Mouse (Mus musculus) left cerebral cortex, postnatal 14 days (tissue): Measurements from ENCODE around the gene Dnajc5g. TPM values are rescaled to one million over a fixed set of nuclear protein-coding genes. Genes with fewer than 3 reads are reported as not detected.

Experiments used
- DNase-seq, 2 experiments: peaks; one replicate each; pipeline ENCODE4 v3.0.0; 2021 to 2022; ENCODE audit warnings: low spot score in 2 of 2, mixed read lengths in 1 of 2
- intact Hi-C: fragments of 180-260 bp; cut with DNase I; formaldehyde crosslinking; loops from one replicate; pipeline ENCODE4 v1.15.1; 2025
- total RNA-seq, 2 experiments: library from RNA; stranded (reverse); gene quantifications; 2 replicates each; pipeline ENCODE4 v1.2.3; 2021

Dnajc5g gene
- total RNA-seq, 2 experiments from 2014 or later: not detected

DNA sequence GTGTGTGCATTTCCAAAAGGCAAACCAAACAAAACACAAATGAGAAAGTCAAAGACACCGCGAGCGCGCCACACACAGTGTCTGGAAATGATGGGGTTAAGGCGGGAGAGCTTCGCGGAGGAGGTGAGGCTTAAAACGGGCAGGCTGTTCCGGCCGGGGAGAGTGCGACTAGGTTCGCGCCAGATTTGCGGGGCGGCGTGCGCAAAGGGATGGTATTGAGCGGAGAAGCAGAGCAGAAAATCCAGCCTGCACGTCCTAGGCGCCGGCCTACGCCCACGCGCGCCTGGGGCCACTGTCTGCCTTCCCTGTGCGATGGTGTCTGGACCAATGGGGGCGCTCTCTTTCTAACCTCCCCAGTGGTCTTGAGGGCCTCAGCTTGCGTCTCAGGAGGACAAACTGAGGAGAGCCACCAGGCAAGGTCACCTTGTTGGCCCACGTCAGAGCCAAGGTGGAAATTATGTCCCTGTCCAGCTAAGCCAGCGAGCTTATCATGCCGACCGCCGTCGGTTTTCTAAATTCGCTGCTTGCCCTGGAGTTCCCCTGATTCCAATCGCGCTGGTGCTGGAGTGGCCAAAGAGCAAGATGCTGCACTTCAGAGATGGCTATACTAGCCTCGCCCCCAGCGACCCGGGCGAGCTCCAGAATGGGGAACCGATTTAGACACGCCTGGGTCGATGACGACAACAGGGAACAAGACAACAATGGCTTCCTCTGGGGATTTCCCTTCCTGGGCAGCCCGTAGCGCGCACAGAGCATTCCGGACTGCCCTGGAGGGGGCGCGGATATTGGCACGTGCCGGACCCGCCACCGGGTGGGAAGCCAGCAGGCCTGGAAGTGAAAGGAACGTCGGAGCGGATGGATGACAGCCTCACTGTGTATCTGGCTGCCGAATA, 11.0 kb upstream of the Dnajc5g start:
- intact Hi-C loops: loop anchor here (5.0 kb wide), 1 partner anchor 32 kb away; no protein-coding TSS in a partner anchor
- DNase-seq: peak in 1 of 2 experiments; percentile 57

DNA sequence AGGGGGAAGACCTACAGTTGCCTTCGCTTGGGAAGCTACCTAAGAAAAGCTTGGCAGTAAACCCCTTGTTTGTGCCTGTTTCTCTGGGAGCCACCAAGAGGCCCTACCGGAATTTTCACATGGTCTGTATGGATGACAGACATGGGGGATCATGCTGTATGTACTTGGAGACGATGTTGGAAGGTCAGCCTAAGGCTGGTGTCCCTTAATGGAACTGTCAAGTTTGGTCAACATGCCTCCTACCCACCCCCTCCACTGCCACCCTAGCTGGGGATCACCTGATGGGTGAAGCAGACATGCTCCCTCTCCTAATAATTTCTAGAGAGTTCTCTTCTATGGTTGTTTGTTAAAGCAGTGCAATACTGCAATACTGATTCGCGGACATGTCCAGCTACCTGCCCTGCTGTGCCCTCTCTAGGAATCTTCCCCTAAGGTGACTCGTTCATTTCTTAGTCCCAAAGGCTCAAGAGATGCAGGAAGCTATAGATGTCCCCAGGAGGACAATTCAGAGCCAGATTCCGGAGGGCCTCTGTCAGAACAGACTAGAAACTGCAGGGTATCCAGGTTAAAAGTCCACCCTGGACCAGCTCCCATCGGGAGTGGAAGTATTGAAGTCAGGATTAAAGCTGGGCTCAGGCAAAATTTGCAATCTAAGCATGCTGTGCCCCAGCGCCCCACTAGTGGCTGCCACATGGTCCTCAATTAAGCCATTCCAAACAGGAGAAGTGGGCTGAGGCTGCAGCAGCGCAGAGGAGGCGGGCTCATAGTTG, 10.2 kb upstream of the Dnajc5g start:
- intact Hi-C loops: no loop called here
- DNase-seq: no peak

DNA sequence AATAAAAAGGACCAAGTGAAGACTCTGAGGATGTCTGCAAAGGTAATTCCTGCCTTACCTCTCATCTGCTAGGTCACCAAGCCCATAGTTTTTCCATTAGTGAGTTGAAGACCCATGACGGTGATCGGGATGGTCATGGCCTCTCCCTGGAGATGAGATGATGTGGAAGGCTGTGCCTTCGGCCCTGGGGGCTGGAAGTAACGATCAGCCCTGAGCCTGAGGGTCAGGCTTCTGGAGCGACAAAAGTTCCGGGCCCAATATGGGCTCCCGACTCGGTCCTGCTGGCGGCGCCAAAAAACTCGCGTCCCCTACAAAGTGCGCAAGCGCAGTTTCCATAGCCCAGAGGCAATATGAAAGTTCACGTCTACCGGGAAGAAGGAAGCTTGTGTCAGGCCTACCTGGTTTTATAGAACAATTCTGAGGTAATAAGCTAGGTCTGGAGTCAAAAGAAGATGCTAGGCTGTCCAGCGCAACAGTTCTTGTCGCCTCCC, 2.0 kb downstream of the Dnajc5g start, which contains the start of gene Slc30a3:
Gene Slc30a3 (minus strand): TSS at position 238 of the 491 bp plus-strand sequence.
- intact Hi-C loops: no loop called here
- no peak for DNase-seq

DNA sequence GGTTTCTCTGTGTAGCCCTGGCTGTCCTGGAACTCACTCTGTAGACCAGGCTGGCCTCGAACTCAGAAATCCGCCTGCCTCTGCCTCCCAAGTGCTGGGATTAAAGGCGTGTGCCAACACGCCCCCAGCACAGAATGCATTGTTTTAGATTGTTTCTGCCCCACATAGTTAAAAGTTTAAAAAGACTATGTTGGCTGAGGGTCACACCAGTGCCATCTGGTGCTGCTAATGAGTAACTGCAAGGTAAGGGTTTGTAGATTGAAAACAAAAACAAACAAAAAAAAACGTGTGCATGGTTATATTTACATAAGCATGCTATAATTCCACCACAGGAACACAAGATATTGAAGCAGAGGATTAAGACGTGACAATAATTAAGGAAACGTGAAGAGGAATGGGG, 4.7 kb downstream of the Dnajc5g start:
- intact Hi-C loops: no loop called here

DNA sequence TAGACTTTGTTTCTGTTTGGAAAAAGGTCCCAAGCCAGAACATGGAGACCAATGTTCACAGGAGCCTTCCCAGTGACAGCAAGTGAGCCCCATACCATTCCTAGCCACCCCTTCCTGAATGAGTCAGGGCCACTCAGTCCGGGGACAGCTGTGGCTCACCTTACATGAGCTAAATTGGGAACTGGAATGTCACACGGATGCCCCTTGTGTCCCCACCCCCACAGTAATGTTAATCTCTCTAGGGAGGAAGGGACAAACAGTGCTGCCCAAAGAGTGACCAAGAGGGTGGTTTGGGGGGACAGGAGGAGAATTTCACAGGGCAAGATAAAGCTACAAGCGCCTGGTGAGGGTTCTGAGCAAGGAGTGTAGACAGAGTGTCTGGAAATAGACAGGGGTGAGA, 10.3 kb downstream of the Dnajc5g start, which contains the start of gene Trim54:
Gene Trim54 (plus strand): TSS at position 359 of the 400 bp plus-strand sequence.
- no peak for DNase-seq
- intact Hi-C loops: no loop called here

More for the DNA sequence above, 4.7 kb downstream of the Dnajc5g start:
- DNase-seq: no peak

DNA sequence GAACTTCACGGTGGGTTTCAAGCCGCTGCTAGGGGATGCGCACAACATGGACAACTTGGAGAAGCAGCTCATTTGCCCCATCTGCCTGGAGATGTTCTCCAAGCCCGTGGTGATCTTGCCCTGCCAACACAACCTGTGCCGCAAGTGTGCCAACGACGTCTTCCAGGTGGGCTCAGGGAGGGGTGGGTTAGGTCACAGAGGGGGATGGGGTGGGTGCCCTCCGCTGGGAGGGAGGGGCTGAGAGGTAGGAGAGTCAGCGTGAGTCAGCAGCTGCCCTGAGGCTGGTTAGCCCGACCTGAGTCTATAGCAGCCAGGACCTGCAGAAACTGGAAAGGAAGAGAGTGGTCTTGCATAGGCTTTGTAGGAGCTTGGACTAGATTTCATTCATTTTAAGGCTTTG, 10.8 kb downstream of the Dnajc5g start:
- intact Hi-C loops: no loop called here
- no peak for DNase-seq

DNA sequence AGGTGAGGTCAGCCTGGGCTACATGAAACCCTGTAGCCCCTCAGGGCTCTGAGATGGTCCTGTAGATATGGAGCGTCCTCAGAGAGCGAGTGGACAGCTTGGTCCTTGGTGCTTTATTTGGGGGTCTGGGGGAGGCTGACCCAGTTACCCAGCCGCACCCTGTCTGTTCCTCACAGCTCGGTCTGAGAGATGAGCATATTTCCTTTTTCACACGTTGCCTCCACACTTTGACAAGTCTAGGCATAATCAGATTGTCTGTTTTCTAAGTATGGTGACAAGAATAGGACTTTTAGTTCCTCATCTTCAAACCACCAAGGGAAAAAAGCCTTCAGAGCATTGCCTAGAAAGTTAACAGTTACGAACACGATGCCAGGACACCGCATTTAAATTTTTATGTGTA, 15.0 kb downstream of the Dnajc5g start:
- intact Hi-C loops: loop anchor here (5.0 kb wide), 1 partner anchor 39 kb away; no protein-coding TSS in a partner anchor
- peak; percentile 37 to 68 for DNase-seq

DNA sequence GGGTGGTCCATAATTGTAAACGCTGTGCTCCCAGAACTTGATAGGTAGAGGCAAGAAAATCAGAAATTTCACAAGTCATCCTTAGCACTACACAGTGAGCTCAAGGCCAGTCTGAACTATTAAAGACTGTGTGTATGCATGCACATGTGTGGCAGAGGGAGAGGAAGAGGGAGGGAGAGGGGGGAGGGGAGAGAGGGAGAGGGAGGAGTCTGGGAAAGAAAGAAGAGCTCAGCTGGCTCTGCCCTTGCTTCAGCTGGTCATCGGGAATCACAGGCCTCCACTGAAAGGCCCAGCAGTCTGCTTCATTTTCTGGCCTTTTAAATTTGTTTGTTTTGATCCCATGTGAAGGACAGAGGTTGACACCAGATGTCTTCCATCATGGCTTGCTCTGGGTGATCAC, 17.4 kb downstream of the Dnajc5g start:
- intact Hi-C loops: loop anchor here (5.0 kb wide), 1 partner anchor 41 kb away; no protein-coding TSS in a partner anchor
- no peak for DNase-seq

DNA sequence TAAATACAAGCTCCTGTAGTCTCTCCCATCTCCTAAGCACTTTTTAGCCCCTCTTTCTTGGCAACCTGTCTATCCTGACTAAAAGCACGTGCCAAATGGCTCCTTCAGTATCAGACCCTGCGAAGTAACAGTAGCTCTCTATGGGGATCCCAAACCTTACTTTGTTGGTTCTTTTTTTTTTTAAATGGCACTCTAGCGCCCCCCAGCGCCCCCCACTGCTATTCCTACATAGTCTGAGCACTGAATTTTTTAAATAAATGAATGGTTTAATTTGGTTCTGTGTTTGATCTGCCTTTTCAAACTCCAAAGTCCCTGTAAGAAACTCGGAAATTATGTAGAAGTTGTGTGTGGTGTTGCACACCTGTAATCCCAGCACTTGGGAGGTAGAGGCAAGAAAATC, 20.0 kb downstream of the Dnajc5g start:
- no peak for DNase-seq
- intact Hi-C loops: loop anchor here (5.0 kb wide), 1 partner anchor 34 kb away; no protein-coding TSS in a partner anchor

DNA sequence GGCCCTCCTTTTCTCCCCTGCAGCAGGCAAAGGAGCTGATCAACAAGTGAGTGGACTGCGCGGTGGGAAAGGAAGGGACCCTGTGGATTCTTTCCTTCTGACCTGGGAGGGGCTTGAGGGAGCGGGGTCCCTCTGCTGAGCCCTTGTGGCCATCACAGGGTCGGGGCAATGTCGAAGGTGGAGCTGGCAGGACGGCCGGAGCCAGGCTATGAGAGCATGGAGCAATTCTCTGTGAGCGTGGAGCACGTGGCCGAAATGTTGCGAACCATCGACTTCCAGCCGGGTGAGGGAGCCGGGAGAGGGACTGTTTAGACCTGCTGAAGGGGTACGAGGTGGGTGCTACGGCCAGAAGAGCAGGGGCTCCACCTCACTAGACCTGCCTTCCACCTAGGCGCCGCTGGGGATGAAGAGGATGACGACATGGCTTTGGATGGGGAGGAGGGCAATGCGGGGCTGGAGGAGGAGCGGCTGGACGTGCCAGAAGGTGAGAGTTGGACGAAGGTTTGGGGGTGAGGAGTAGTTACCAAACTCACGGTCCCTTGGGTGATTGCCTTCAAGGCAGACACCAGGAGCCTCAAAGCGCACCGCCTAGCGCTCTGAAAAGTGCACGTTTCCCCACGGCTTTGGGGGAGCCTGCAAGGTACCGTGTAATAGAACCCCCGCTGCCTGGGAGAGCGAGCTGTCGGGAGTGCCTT, 30.8 kb downstream of the Dnajc5g start:
- no peak for DNase-seq
- intact Hi-C loops: no loop called here

DNA sequence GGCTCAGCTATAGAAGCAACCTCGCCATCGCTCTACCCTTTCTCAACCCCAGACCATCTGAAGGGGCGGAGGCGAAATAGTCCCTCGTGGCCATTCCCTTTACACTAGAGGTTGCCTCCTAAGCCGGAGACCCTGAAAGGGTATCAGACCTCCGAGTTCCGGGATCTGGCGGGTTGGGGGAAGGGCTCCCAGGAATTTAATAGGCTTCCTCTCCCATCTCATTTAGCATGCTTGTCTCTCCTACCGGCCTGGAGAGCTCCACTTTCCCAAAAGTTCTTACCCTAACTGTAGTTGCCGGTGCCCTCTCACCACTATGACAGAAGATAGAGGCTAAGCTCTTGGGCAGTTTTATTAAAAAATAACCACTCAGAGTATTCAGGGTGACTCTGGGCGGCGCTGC, 31.6 kb downstream of the Dnajc5g start:
- intact Hi-C loops: no loop called here
- no peak for DNase-seq

DNA sequence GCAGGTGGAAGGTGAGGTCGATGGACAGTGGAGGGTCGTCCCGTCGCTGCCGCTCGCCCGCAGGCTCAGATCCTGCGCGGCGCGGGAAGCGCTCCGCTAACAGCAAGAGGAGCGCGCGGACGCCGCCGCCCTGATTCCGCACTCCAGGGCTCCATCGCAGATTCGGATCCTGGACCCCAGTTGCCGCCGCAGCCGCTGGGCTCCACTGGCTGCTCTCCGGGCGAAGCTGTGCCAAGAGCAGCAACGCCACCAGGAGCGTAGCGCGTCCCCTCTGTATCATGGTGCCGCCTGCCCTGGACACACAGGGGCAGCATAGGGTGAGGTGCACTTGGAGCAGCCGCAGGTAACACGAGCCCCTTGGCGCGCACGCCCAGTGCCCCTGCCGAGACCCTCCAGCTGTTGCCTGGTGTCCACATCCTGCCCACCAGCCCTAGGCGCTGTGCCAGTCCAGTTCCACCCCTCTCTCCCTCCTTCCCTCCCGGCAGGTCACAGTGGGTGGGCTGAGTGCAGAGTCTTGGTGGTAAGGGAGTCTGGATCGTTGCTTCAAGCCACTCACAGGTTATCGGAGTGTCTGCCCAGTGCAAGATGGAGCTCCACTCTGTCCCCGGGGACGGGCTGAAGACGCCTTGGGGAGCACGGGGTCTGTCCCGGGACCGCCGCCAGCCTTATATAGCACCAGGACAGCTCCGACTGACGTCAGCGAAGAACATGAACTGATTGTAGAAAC, 32.3 kb downstream of the Dnajc5g start, which contains the start of gene Ucn:
Gene Ucn (minus strand): TSS at position 589 of the 727 bp plus-strand sequence.
- intact Hi-C loops: no loop called here
- no peak for DNase-seq

DNA sequence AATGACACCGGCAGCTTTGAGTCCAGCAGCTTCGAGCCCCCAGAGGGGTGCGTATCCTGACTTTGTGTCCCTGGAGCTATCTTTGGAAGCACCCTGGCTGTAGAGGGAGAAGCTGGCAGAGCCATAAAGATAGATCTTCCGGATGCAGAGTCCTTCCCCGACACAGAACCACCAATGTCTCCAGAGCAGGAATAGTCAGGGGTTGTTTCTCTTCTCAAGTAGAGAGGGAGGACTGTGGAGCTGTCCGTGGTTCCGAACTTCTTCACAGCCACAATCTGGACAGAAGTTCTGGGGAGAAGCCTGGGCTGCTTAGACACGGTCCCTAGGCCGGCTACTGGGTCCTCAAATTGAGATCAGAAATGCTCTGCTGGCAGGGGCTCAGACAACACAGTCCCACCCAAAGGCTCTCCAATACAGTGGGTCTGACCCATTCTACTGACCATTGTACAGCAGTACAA, 32.9 kb downstream of the Dnajc5g start:
- intact Hi-C loops: no loop called here
- no peak for DNase-seq

DNA sequence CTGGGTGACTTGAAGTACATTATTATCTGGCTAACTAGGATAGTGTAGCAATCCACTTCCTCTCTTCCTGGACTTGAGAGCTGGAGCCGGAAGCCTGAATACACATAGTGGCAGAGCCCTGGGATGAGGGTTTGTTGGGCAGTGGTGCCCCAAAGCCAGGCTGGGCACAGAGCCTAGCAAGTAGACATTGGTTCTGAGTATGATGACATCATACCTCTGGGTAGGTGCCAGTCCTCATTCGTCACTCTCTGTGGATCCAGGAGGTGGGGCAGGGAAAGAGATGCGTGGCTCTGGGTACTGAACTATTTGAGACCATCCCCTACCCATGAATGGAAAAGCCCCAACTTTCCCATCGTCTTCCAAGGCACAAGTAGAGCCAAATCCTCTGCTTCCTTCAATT, 43.7 kb downstream of the Dnajc5g start:
- no peak for DNase-seq
- intact Hi-C loops: no loop called here

DNA sequence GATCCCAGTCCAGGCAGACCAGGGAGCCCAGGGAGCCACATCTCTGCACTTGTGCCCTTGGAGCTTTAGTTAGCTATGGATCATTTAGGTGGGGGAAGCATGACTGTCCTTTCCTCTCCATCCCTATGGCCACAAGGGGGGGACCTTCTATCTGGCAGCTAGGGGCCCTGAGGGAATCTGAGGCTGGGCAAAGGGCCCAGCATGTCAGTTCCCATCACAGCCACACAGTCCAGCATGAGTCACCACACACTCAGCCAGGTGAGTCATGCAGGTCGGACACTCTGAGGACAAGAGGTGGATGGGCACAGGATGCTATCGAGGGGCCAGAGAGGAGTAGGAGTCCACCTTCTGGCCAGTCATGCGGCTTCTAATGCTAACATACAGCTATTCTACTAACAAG, 45.7 kb downstream of the Dnajc5g start:
- intact Hi-C loops: no loop called here
- DNase-seq: no peak

DNA sequence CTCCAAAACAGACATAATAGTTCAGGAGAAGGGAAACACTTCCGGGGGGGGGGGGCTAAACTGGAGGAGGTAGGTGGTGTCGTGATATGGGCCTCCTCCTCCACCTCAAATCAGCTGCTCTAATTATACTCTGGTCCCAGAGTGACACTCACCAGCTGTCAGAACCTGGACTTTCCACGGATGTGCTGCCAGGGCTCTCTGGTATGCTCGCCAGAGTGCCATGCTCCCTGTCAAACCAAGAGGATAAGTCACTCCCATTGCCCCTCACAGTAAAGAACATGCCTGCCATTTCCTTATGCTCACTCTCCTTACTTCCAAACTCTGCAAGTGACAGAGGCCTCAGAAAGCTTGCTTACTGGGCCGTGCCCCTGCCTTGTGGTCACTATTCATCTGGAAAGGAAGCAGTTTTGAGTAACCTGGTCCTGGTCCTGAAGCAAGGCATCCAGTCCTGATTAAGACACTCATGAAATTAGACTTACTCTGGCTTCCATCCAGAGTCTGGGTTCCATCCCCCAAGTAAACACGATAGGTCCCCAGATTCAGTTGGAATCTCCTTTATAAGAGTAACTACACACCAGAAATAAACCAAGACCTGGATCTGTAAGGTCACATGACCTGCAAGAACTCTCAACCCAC, 47.5 kb downstream of the Dnajc5g start:
- intact Hi-C loops: no loop called here
- no peak for DNase-seq

DNA sequence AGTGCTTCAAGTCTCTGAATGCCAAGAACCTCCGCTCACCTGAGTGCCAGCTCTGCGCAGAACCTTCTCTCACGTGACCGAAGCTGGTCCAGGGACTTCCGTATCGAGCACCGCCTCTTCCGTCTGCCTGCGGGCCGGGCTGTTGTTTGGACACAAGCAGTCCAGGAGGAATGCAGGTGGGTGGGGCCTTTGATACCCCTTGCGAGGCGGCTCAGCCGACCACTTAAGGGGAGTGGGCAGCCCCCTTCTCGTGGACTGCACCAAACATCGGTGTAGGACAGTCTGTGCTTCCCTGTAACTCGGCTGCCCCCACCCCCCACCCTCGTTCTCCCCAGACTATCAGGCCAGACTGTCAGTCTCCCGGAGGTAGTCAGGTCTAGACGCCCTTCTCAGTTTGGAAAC, 48.1 kb downstream of the Dnajc5g start, which contains the start of gene Mpv17:
Gene Mpv17 (minus strand): TSS at position 100 of the 402 bp plus-strand sequence.
- intact Hi-C loops: no loop called here
- DNase-seq: peak; percentile 77 to 80
